Mouse (Mus musculus): ENCODE data around the gene Urah. TPM values are rescaled to one million over a fixed set of nuclear protein-coding genes. Genes with fewer than 3 reads are reported as not detected.

Gene Urah
- polyA plus RNA-seq, 1 experiment from 2014 or later, result not detected

DNA sequence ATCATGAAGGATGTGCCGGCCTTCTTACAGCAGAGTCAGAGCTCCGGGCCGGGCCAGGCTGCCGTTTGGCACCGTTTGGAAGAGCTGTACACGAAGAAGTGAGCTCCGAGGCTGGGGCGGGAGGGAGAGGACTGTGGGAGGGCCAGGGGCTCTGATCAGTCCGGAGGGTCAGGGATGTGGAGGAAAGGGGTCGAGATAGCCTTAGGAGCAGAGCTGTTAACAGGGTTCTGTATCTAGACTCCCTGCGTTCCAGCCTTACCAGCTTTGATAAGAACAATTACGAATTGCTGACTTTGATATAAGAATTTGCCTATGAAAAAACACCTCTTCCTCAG lies 47.6 kb downstream of the Urah start:
- WGBS, result 0% methylated on average over 12 of the region's 12 CpGs
- ATAC-seq (ENCODE audit: low FRiP score), result peak; percentile 70

More for the DNA sequence above, 47.6 kb downstream of the Urah start:
- Histone ChIP-seq H3K27me3 (no peaks in the 10 kb centered on the region), H3K4me2 (peak overlapping the region; percentile 75), H3K9ac (peak overlapping the region; percentile 88), H3K4me1 (replicated peaks) (peaks cover 19% of the 10 kb centered on the region), H3K36me3 (peaks cover 29% of the 10 kb centered on the region), H3K27ac (peak overlapping the region; percentile 89), H3K4me3 (peak overlapping the region; percentile 94), H3K9me3 (no peaks in the 10 kb centered on the region)

Other genes with a start within 250 kb of the Urah start
- not detected in 2 replicates for gene Olfr46, start 233.7 kb upstream of the Urah start, polyA plus RNA-seq (2015; fragmentation: Nextera tagmentation; extraction: Ambion mirVana)
- not detected in 2 replicates for gene Olfr61, start 206.0 kb upstream of the Urah start, polyA plus RNA-seq (2015; fragmentation: Nextera tagmentation; extraction: Ambion mirVana)
- gene Olfr53, start 188.6 kb upstream of the Urah start, polyA plus RNA-seq (2015; fragmentation: Nextera tagmentation; extraction: Ambion mirVana), result not detected in 2 replicates
- gene Olfr539, start 175.1 kb upstream of the Urah start, polyA plus RNA-seq (2015; fragmentation: Nextera tagmentation; extraction: Ambion mirVana), result not detected in 2 replicates
- gene Olfr45, start 153.1 kb upstream of the Urah start, polyA plus RNA-seq (2015; fragmentation: Nextera tagmentation; extraction: Ambion mirVana), result not detected in 2 replicates
- not detected in 2 replicates for gene Olfr541, start 137.8 kb upstream of the Urah start, polyA plus RNA-seq (2015; fragmentation: Nextera tagmentation; extraction: Ambion mirVana)
- not detected in 2 replicates for gene Cyp2e1, start 71.3 kb upstream of the Urah start, polyA plus RNA-seq (2015; fragmentation: Nextera tagmentation; extraction: Ambion mirVana)
- 0.26 and 0.57 TPM in 2 replicates for gene Syce1, start 47.2 kb upstream of the Urah start, polyA plus RNA-seq (2015; fragmentation: Nextera tagmentation; extraction: Ambion mirVana)
- 24.1 and 26.6 TPM in 2 replicates for gene Zfp941, start 12.8 kb upstream of the Urah start, polyA plus RNA-seq (2015; fragmentation: Nextera tagmentation; extraction: Ambion mirVana)
- not detected in 2 replicates for gene Scgb1c1, start 10.5 kb downstream of the Urah start, polyA plus RNA-seq (2015; fragmentation: Nextera tagmentation; extraction: Ambion mirVana)
- gene Odf3, start 12.8 kb downstream of the Urah start, polyA plus RNA-seq (2015; fragmentation: Nextera tagmentation; extraction: Ambion mirVana), result not detected in 2 replicates
- 0.84 TPM in 1 of 2 replicates, not detected in the other for gene Gm45785, start 21.3 kb downstream of the Urah start, polyA plus RNA-seq (2015; fragmentation: Nextera tagmentation; extraction: Ambion mirVana)
- 96.7 and 98.5 TPM in 2 replicates for gene Ric8a, start 21.9 kb downstream of the Urah start, polyA plus RNA-seq (2015; fragmentation: Nextera tagmentation; extraction: Ambion mirVana)
- gene Bet1l, start 22.6 kb downstream of the Urah start, polyA plus RNA-seq (2015; fragmentation: Nextera tagmentation; extraction: Ambion mirVana), result 43.3 and 44.0 TPM in 2 replicates
- gene Psmd13, start 47.0 kb downstream of the Urah start, polyA plus RNA-seq (2015; fragmentation: Nextera tagmentation; extraction: Ambion mirVana), result 278 and 284 TPM in 2 replicates
- 41.6 and 45.3 TPM in 2 replicates for gene Sirt3, start 47.3 kb downstream of the Urah start, polyA plus RNA-seq (2015; fragmentation: Nextera tagmentation; extraction: Ambion mirVana)
- 0.69 TPM in 1 of 2 replicates, not detected in the other for gene Cox8b, start 65.4 kb downstream of the Urah start, polyA plus RNA-seq (2015; fragmentation: Nextera tagmentation; extraction: Ambion mirVana)
- 0.09 and 0.12 TPM in 2 replicates for gene Nlrp6, start 85.9 kb downstream of the Urah start, polyA plus RNA-seq (2015; fragmentation: Nextera tagmentation; extraction: Ambion mirVana)
- gene Pgghg, start 106.4 kb downstream of the Urah start, polyA plus RNA-seq (2015; fragmentation: Nextera tagmentation; extraction: Ambion mirVana), result 8.8 and 10.4 TPM in 2 replicates
- gene Ifitm5, start 115.3 kb downstream of the Urah start, polyA plus RNA-seq (2015; fragmentation: Nextera tagmentation; extraction: Ambion mirVana), result 0.36 and 1.7 TPM in 2 replicates
- gene Gm45717, start 120.9 kb downstream of the Urah start, polyA plus RNA-seq (2015; fragmentation: Nextera tagmentation; extraction: Ambion mirVana), result not detected in 2 replicates
- gene Ifitm2, start 121.0 kb downstream of the Urah start, polyA plus RNA-seq (2015; fragmentation: Nextera tagmentation; extraction: Ambion mirVana), result 211 and 226 TPM in 2 replicates
- gene Ifitm1, start 132.2 kb downstream of the Urah start, polyA plus RNA-seq (2015; fragmentation: Nextera tagmentation; extraction: Ambion mirVana), result 13.4 and 13.6 TPM in 2 replicates
- gene Ifitm3, start 175.8 kb downstream of the Urah start, polyA plus RNA-seq (2015; fragmentation: Nextera tagmentation; extraction: Ambion mirVana), result 29.0 and 29.1 TPM in 2 replicates
- gene Ifitm6, start 182.9 kb downstream of the Urah start, polyA plus RNA-seq (2015; fragmentation: Nextera tagmentation; extraction: Ambion mirVana), result 0.53 TPM in 2 replicates
- gene Gm17387, start 194.1 kb downstream of the Urah start, polyA plus RNA-seq (2015; fragmentation: Nextera tagmentation; extraction: Ambion mirVana), result not detected in 2 replicates
- gene B4galnt4, start 226.1 kb downstream of the Urah start, polyA plus RNA-seq (2015; fragmentation: Nextera tagmentation; extraction: Ambion mirVana), result 44.8 and 47.2 TPM in 2 replicates
- 0.27 and 0.32 TPM in 2 replicates for gene Pkp3, start 243.2 kb downstream of the Urah start, polyA plus RNA-seq (2015; fragmentation: Nextera tagmentation; extraction: Ambion mirVana)

All from hindbrain, embryonic 13.5 days (tissue).